Mouse (Mus musculus): Measurements from ENCODE around the gene Ccnd3. TPM values are rescaled to one million over a fixed set of nuclear protein-coding genes. Genes with fewer than 3 reads are reported as not detected.

Gene Ccnd3
- polyA plus RNA-seq, 1 experiment from 2014 or later: 294 TPM

DNA sequence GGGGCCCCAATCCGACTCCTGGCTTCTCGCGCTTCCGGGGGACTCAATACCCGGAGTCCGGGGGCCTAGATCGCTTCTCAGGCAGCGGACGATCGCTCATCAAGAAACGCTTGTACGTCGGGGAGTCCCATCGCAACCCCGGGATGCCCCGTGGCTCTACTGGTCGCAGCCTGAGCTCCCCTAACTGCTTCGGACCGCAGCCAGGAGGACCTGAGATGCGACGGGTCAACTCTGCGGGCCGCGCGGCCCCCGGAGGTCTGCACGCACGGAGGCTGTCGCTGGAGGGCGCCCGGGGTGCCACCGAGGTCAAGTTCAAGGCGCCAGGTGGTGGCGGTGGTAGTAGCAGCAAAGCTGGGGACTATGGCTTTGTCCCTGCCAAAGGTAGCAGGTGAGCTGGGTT is 36.4 kb upstream of the Ccnd3 start:
- Histone ChIP-seq H3K4me3 (replicated peaks) (peak overlapping the region; percentile 34), H3K4me1 (peaks cover 67% of the 10 kb centered on the region), H3K4me2 (peak overlapping the region; percentile 50), H3K27ac (no peak overlapping the region), H3K36me3 (no peaks in the 10 kb centered on the region), H3K9me3 (replicated peaks) (no peaks in the 10 kb centered on the region), H3K27me3 (peaks cover 29% of the 10 kb centered on the region), H3K9ac (peak overlapping the region; percentile 21; the same call in 1 of the 2 replicates)
- no peak for ATAC-seq (replicated peaks; ENCODE audit: low FRiP score)
- 6% methylated on average over 34 of the region's 34 CpGs for WGBS

DNA sequence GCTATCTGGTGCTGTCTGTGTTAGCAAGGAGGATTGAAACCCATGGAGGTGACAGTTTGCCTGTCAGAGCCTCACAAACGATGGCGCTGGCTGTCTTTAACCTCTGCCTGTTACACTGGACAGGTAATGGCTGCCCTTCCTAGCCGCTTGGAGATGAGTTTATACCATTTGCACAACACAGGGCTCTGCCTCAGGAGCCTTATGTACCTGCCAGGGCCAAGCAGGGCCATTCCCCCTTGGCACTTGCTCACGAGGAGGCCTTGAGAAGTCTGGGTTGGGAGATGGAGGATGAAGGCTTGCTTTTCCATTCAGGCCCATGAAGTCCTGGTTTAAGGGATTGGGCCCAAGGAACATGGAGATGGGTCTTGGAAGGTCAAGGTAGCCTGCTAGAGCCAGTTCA is 35.2 kb upstream of the Ccnd3 start:
- Histone ChIP-seq H3K36me3 (no peaks in the 10 kb centered on the region), H3K9ac (no peak overlapping the region), H3K4me3 (replicated peaks) (no peak overlapping the region), H3K4me1 (peaks cover 55% of the 10 kb centered on the region), H3K4me2 (no peak overlapping the region), H3K27ac (no peak overlapping the region), H3K9me3 (replicated peaks) (no peaks in the 10 kb centered on the region), H3K27me3 (peaks cover 29% of the 10 kb centered on the region)
- 87% methylated on average over 4 of the region's 4 CpGs for WGBS
- no peak for ATAC-seq (replicated peaks; ENCODE audit: low FRiP score)

DNA sequence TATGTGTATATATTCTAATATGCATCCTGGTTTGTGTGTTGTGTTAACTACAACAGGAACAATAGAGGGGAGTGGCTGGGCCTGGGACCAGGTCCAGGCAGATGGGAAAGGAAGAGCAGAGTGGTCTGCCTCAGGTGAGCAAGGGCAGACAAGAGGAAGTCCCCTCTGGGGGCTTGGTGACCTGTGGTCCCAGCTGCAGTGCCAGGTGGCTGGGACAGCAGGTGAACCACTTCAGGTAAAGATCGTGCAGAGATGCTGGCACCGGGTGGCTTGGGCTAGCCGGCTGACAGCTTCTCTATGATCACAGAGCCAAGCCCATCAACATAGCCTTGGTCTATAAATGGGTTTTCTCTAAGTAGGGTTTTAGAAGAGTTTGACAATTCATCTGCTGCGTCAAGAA is 34.7 kb upstream of the Ccnd3 start:
- H3K4me3 ChIP-seq (replicated peaks): no peak overlapping the region
- ATAC-seq (replicated peaks; ENCODE audit: low FRiP score): no peak
- no peaks in the 10 kb centered on the region for H3K36me3 ChIP-seq
- no peak overlapping the region for H3K4me2 ChIP-seq
- H3K9me3 ChIP-seq (replicated peaks): no peaks in the 10 kb centered on the region
- peaks cover 29% of the 10 kb centered on the region for H3K27me3 ChIP-seq
- H3K9ac ChIP-seq: no peak overlapping the region
- H3K4me1 ChIP-seq: peaks cover 51% of the 10 kb centered on the region
- H3K27ac ChIP-seq: no peak overlapping the region
- WGBS: 89% methylated on average over 4 of the region's 4 CpGs

DNA sequence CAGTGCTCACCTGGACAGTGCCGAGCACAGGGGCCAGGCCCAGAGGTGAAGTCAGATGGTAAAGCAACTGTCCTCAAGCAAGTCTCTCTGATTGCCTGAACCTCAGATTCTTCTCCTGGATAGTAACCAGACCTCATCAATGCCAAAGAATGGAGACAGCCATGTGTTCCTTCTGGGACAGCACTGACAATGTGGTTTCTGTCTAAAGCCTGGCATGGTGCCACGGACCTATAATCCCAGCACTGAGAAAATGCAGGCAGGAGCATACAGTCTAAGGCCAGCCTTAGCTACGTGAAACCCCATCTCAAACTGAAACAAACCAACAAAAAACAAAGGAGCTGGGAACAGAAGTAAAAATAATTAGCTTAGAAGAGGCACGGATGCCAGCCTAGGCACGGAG is 34.2 kb upstream of the Ccnd3 start:
- WGBS: 76% methylated on average over 5 of the region's 5 CpGs
- Histone ChIP-seq H3K27me3 (peaks cover 29% of the 10 kb centered on the region), H3K27ac (no peak overlapping the region), H3K9ac (no peak overlapping the region), H3K4me1 (peaks cover 45% of the 10 kb centered on the region), H3K36me3 (no peaks in the 10 kb centered on the region), H3K4me3 (replicated peaks) (no peak overlapping the region), H3K4me2 (no peak overlapping the region), H3K9me3 (replicated peaks) (no peaks in the 10 kb centered on the region)
- ATAC-seq (replicated peaks; ENCODE audit: low FRiP score): no peak

DNA sequence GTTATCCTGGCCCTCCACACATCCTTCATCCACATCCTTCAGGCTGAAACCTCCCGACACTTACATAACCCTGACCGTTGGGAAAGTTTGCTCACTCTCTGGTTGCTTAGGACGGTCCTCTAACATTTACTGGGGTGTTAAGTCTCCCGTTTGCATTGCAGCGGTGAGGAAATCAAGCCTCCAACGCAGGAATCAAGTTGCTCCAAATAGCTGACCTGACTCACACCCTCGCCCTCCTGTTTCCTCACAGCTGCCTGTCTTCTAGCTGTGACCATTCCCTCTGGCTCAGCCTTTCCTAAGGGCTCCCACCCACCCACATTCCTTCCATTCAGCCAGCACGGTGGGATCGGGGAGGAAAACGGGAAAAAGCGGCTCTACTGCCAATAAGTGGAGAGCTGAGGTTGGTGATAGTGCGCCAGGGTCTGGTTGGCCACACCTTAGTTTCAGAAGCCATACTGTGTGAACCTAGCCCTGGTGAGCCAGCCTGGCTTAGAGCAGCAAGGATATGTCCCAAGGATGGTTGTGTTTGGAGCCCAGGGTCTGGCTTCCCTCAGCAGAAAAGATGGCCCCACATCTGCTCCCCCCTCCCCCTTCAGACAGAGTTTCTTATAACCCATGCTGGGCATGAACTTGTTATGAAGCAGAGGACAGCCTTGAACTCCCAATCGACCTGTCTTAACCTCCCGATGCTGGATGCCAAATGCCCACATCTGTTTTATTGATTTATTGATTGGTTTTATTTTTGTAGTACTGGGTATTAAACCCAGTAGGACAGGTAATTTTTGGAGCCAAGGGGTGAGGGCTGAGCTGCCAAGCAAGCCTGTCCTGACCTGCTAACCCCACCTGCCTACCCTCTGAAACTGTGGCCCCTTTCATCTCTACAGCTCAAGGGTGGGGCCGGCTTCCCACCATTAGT is 32.2 kb upstream of the Ccnd3 start:
- H3K9me3 ChIP-seq (replicated peaks): no peaks in the 10 kb centered on the region
- peaks cover 20% of the 10 kb centered on the region for H3K27me3 ChIP-seq
- no peaks in the 10 kb centered on the region for H3K36me3 ChIP-seq
- 25% methylated on average over 15 of the region's 15 CpGs for WGBS
- H3K4me1 ChIP-seq: peaks cover 35% of the 10 kb centered on the region
- no peak overlapping the region for H3K9ac ChIP-seq
- peak overlapping the region; percentile 58; the same call in 1 of the 2 replicates for H3K27ac ChIP-seq
- no peak overlapping the region for H3K4me3 ChIP-seq (replicated peaks)
- 0 out of 2 replicates have a peak, but pooled peaks have one; percentile 26 for ATAC-seq (replicated peaks; ENCODE audit: low FRiP score)
- no peak overlapping the region for H3K4me2 ChIP-seq

DNA sequence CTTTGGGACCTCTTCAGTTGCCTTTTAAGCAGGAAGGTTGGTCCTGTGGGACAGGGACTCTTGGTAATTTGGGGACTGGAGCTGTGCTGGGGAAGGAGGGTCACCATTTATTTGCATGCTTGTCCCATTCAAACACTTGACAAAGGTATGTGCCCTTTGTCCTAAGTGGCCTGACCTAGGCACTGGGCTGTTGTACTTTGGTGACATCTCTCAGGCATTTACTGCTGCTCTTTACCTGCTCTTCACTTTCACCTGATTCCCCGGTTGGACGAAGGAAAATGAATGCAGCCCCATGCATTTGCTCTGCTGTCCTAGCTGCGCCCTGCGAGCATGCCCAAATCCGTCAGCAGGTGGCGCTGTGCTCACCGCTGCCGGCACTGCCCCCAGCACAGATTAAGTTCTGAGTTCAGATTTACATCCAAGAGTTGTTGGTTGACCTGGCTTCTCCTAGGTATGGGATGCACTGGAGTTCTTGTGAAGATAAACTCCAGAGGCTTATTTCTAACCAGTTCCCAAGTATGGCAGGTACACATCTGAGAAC is 31.3 kb upstream of the Ccnd3 start:
- no peak for ATAC-seq (replicated peaks; ENCODE audit: low FRiP score)
- Histone ChIP-seq H3K9me3 (replicated peaks) (no peaks in the 10 kb centered on the region), H3K4me3 (replicated peaks) (no peak overlapping the region), H3K4me2 (no peak overlapping the region), H3K4me1 (peaks cover 27% of the 10 kb centered on the region), H3K27me3 (peaks cover 12% of the 10 kb centered on the region; the same call in 1 of the 2 replicates), H3K9ac (no peak overlapping the region), H3K27ac (no peak overlapping the region), H3K36me3 (no peaks in the 10 kb centered on the region)
- 20% methylated on average over 8 of the region's 8 CpGs for WGBS

DNA sequence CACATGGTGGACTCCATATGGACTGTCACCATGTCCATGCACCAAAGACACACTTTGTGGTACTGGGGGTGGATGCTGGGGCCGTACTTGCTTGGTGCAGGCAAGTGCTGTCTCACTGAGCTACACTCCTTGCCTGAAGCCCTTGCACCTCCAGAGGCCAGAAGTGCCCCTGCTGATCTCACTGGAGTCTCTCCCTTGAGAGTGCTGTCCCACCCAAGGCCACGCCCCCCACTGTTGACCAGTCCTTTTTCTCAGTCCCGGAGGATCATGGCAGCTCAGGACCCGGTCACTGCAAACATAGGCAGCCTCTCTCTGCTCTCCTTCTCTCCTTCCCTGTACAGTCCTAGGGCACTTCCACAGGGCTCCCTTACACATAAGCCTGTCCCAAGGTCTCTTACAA is 30.6 kb upstream of the Ccnd3 start:
- H3K9me3 ChIP-seq (replicated peaks): no peaks in the 10 kb centered on the region
- H3K4me1 ChIP-seq: peaks cover 19% of the 10 kb centered on the region
- H3K27me3 ChIP-seq: peaks cover 4% of the 10 kb centered on the region; the same call in 1 of the 2 replicates
- no peak overlapping the region for H3K4me3 ChIP-seq (replicated peaks)
- H3K36me3 ChIP-seq: no peaks in the 10 kb centered on the region
- no peak for ATAC-seq (replicated peaks; ENCODE audit: low FRiP score)
- 82% methylated on average over 4 of the region's 4 CpGs for WGBS
- H3K9ac ChIP-seq: no peak overlapping the region
- H3K4me2 ChIP-seq: no peak overlapping the region
- H3K27ac ChIP-seq: no peak overlapping the region

DNA sequence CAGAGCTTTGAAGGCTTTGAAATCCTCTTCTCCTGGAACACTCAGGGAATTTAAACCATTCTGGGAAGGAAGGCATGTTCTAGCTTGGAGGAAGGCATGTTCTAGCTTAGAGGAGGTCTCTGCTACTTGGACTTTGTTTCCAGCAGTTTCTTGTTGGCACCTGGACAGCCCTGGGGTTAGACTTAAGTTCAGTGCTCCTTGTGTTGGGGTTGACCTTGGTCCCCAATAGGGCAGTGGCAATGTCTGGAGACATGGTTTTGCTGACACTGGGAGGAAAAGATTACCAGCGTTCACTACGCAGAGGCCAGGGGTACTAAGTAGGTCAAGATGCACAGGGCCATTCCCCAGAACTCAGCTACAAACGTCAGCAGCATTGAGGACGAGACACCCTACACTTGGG is 29.7 kb upstream of the Ccnd3 start:
- Histone ChIP-seq H3K27me3 (no peaks in the 10 kb centered on the region), H3K4me1 (peaks cover 18% of the 10 kb centered on the region), H3K4me2 (no peak overlapping the region), H3K9ac (no peak overlapping the region), H3K9me3 (replicated peaks) (no peaks in the 10 kb centered on the region), H3K27ac (no peak overlapping the region), H3K4me3 (replicated peaks) (no peak overlapping the region), H3K36me3 (no peaks in the 10 kb centered on the region)
- WGBS: 89% methylated on average over 4 of the region's 4 CpGs
- no peak for ATAC-seq (replicated peaks; ENCODE audit: low FRiP score)

DNA sequence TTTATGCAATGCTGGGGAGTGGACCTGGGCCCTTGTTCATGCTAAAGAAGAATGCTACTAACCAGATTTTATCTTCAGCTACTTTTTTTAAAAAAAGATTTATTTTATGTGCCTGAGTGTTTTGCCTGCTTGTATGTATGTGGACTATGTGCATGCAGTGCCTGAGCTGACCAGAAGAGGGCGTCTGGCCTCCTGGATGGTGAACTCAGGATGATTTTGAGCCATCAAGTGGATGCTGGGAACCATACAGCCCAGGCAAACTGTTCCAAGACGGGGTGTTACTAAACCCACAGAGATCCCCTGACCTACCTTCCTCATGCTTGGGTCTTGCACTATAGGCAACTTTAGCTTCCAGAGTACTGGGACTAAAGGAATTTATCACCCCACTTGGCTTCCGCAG is 29.1 kb upstream of the Ccnd3 start:
- H3K9me3 ChIP-seq (replicated peaks): no peaks in the 10 kb centered on the region
- H3K4me2 ChIP-seq: no peak overlapping the region
- peaks cover 17% of the 10 kb centered on the region for H3K4me1 ChIP-seq
- H3K27me3 ChIP-seq: no peaks in the 10 kb centered on the region
- no peaks in the 10 kb centered on the region for H3K36me3 ChIP-seq
- H3K4me3 ChIP-seq (replicated peaks): no peak overlapping the region
- no peak for ATAC-seq (replicated peaks; ENCODE audit: low FRiP score)
- WGBS: 59% methylated on average over 3 of the region's 3 CpGs
- H3K9ac ChIP-seq: no peak overlapping the region
- H3K27ac ChIP-seq: no peak overlapping the region

DNA sequence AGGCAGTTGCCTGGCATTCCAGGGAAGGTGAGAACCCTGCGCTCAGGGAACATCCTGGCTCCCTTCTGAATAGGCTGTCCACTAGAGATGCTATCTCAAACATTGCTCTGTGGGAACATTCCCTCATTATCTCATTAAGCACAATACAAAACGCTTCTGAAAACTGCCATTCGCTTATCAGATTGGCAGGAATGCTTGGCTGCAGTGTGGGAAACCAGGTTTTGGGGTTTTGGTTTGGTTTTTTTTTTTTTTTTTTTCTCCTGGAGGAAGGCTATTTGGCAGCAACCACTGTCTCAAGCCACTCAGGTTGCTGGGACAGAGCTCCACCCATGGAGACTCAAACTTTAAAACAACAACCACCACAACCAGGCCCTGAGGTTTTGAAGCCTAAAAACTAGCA is 25.0 kb upstream of the Ccnd3 start:
- H3K36me3 ChIP-seq: no peaks in the 10 kb centered on the region
- H3K27ac ChIP-seq: no peak overlapping the region
- 52% methylated on average over 3 of the region's 3 CpGs for WGBS
- peaks cover 11% of the 10 kb centered on the region for H3K4me1 ChIP-seq
- H3K4me3 ChIP-seq (replicated peaks): no peak overlapping the region
- H3K4me2 ChIP-seq: no peak overlapping the region
- H3K27me3 ChIP-seq: no peaks in the 10 kb centered on the region
- H3K9ac ChIP-seq: no peak overlapping the region
- no peak for ATAC-seq (replicated peaks; ENCODE audit: low FRiP score)
- no peaks in the 10 kb centered on the region for H3K9me3 ChIP-seq (replicated peaks)

DNA sequence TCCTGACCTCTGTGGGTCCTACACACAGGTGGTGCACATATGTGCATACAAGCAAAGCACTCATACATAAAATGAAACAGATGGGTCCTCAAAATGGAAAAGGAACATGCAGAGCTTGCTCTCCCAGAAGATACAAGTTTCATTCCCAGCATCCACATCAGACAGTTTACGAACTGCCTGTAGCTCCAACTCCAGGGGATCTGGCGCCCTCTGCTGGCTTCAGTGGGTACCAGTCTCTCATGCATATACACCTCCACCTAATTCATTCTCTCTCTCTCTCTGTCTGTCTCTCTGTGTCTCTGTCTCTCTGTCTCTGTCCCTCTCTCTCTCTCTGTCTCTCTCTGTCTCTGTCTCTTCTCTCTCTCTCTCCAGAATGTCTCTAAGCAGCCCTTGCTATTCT is 22.4 kb upstream of the Ccnd3 start:
- ATAC-seq (replicated peaks; ENCODE audit: low FRiP score): no peak
- no peak overlapping the region for H3K27ac ChIP-seq
- WGBS: 50% methylated on average over 2 of the region's 2 CpGs
- peaks cover 24% of the 10 kb centered on the region for H3K4me1 ChIP-seq
- no peaks in the 10 kb centered on the region for H3K9me3 ChIP-seq (replicated peaks)
- H3K36me3 ChIP-seq: 0 out of 2 replicates have a peak, but pooled peaks cover 1% of the 10 kb centered on the region
- no peaks in the 10 kb centered on the region for H3K27me3 ChIP-seq
- H3K4me2 ChIP-seq: no peak overlapping the region
- H3K4me3 ChIP-seq (replicated peaks): no peak overlapping the region
- H3K9ac ChIP-seq: no peak overlapping the region

DNA sequence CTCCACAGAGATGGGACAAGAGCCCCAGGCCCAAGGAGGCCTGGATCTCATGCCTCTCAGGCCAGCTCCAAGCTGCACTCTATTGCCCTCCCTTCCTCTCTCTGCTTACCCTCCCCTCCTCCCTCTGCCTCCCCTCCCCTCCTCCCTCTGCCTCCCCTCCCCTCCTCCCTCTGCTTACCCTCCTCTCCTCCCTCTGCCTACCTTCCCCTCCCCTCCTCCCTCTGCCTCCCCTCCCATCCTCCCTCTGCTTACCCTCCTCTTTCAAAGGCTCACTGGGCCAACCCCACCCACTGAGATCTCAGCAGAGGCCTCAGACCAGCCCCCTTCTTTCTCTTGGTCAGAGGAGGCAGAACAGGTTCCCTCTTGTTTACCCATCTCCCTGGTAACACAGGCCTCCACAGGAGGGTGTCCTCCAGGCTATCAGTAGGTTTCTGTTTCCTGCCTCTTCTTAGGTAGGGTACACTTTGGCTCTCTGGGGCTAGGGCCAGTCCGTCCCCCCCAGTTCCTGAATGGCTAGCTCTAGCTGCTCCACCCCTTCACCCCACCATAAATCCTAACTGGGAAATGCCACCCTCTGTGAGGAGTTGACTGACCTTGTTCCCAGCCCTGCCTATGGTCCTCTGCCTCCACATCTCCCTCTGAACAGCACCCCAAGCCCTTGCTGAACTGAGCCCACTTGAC is 20.5 kb upstream of the Ccnd3 start:
- peak; percentile 86 for ATAC-seq (replicated peaks; ENCODE audit: low FRiP score)
- H3K27me3 ChIP-seq: no peaks in the 10 kb centered on the region
- H3K9me3 ChIP-seq (replicated peaks): no peaks in the 10 kb centered on the region
- WGBS: 38% methylated on average over 1 of the region's 1 CpGs
- no peak overlapping the region for H3K4me3 ChIP-seq (replicated peaks)
- no peak overlapping the region for H3K4me2 ChIP-seq
- H3K9ac ChIP-seq: no peak overlapping the region
- peaks cover 21% of the 10 kb centered on the region for H3K36me3 ChIP-seq
- peak overlapping the region; percentile 85 for H3K27ac ChIP-seq
- H3K4me1 ChIP-seq: peaks cover 24% of the 10 kb centered on the region

Data from kidney, embryonic 15.5 days (tissue).